Mouse (Mus musculus) spleen, postnatal 14 days (tissue): ENCODE results near the gene Ndrg2.
"Not testable (repeated sequence)": the region's sequence is repeated elsewhere in the genome, so short reads cannot be mapped to it uniquely, and the experiment has no call there.

Experiments
- DNase-seq, 2 experiments: peaks; one replicate each; pipeline ENCODE4 v3.0.0; 2021 to 2022; ENCODE audit warnings: low spot score in 2 of 2

Gene Ndrg2

GRCm38 (mm10) chr14:51913960-51914762 is at the start of gene Ndrg2:
Gene Ndrg2 (minus strand): TSS chr14:51914158.
- DNase-seq: no peak

GRCm38 (mm10) chr14:51960316-51960715 is 46.4 kb upstream of the Ndrg2 start:
- DNase-seq: no peak

- no peak for DNase-seq
These were observed 29.4 kb upstream of the Ndrg2 start for GRCm38 (mm10) chr14:51943336-51943735.

- no peak for DNase-seq
These were observed 28.3 kb upstream of the Ndrg2 start for GRCm38 (mm10) chr14:51942236-51942635.

GRCm38 (mm10) chr14:51941577-51941976 is 27.6 kb upstream of the Ndrg2 start:
- DNase-seq: no peak

- no peak for DNase-seq
These were observed 27.1 kb upstream of the Ndrg2 start for GRCm38 (mm10) chr14:51940944-51941560.

- DNase-seq: no peak
These were observed 25.0 kb upstream of the Ndrg2 start for GRCm38 (mm10) chr14:51939005-51939404.

GRCm38 (mm10) chr14:51932092-51933020 is 18.4 kb upstream of the Ndrg2 start:
- no peak for DNase-seq

GRCm38 (mm10) chr14:51930824-51931223 is 16.9 kb upstream of the Ndrg2 start:
- no peak for DNase-seq

- no peak for DNase-seq
These were observed 16.0 kb upstream of the Ndrg2 start for GRCm38 (mm10) chr14:51929968-51930367.

GRCm38 (mm10) chr14:51929309-51929943 is 15.5 kb upstream of the Ndrg2 start:
- no peak for DNase-seq

GRCm38 (mm10) chr14:51926930-51927329 is 13.0 kb upstream of the Ndrg2 start:
- not testable (repeated sequence) for DNase-seq

GRCm38 (mm10) chr14:51923492-51923891 is 9.5 kb upstream of the Ndrg2 start:
- DNase-seq: no peak

- DNase-seq: no peak
These were observed 9.0 kb upstream of the Ndrg2 start for GRCm38 (mm10) chr14:51922910-51923309.

GRCm38 (mm10) chr14:51922571-51922865 is 8.6 kb upstream of the Ndrg2 start, which contains the start of gene Rnase13:
Gene Rnase13 (minus strand): TSS chr14:51922773.
- DNase-seq: no peak

GRCm38 (mm10) chr14:51921759-51922570 is 8.0 kb upstream of the Ndrg2 start:
- no peak for DNase-seq

GRCm38 (mm10) chr14:51918966-51919365 is 5.0 kb upstream of the Ndrg2 start:
- DNase-seq: no peak

GRCm38 (mm10) chr14:51918125-51918524 is 4.2 kb upstream of the Ndrg2 start, which contains the start of gene Tppp2:
Gene Tppp2 (plus strand): TSS chr14:51918425.
- no peak for DNase-seq

GRCm38 (mm10) chr14:51916539-51916938 is 2.6 kb upstream of the Ndrg2 start:
- DNase-seq: no peak

GRCm38 (mm10) chr14:51915030-51915429 is 1.1 kb upstream of the Ndrg2 start:
- no peak for DNase-seq
